Mouse (Mus musculus) ES-Bruce4 (cell line): ENCODE measurements at regions not wholly inside any gene's neighbourhood (a gene's known extent, or its start where the extent isn't known, plus 50 kb on each side); places are given as distances from the start of the nearest gene placed in this dataset.
"Not testable (repeated sequence)": the region's sequence is repeated elsewhere in the genome, so short reads cannot be mapped to it uniquely, and the experiment has no call there.

Source experiments
- H3K27ac ChIP-seq: 2 replicates; pipeline ENCODE4 v1.5.1; 2012; ENCODE audit warnings: low read length, inconsistent platforms; ENCODE audit not compliant: insufficient read depth
- H3K27me3 ChIP-seq: 2 replicates; pipeline ENCODE4 v1.6.1; 2012; ENCODE audit warnings: mild to moderate bottlenecking, low read length, inconsistent platforms; ENCODE audit not compliant: control insufficient read depth, poor library complexity, insufficient read depth, severe bottlenecking
- H3K36me3 ChIP-seq: 2 replicates; pipeline ENCODE4 v1.6.1; 2012; ENCODE audit warnings: inconsistent platforms, mild to moderate bottlenecking, low read length, moderate library complexity; ENCODE audit not compliant: control insufficient read depth, poor library complexity, insufficient read depth, severe bottlenecking
- H3K4me1 ChIP-seq: one replicate; pipeline ENCODE4 v1.8.1; 2011; ENCODE audit warnings: low read length; ENCODE audit not compliant: control insufficient read depth, insufficient read depth
- H3K4me3 ChIP-seq: 2 replicates; pipeline ENCODE4 v1.5.1; 2011; ENCODE audit warnings: low read depth, mild to moderate bottlenecking, low read length
- H3K9ac ChIP-seq: 2 replicates; pipeline ENCODE4 v1.6.1; 2012; ENCODE audit warnings: low read depth, mild to moderate bottlenecking, inconsistent platforms; ENCODE audit not compliant: poor library complexity, severe bottlenecking
- H3K9me3 ChIP-seq: replicated peaks from 2 replicates; pipeline ENCODE4 v1.6.1; 2012; ENCODE audit warnings: mild to moderate bottlenecking, low read length, inconsistent platforms; ENCODE audit not compliant: control insufficient read depth, poor library complexity, insufficient read depth, severe bottlenecking
- CTCF ChIP-seq: IDR thresholded peaks from one replicate; pipeline ENCODE4 v1.8.1; 2011; ENCODE audit warnings: low read depth, low read length
- EP300 ChIP-seq: IDR thresholded peaks from 2 replicates; pipeline ENCODE4 v1.6.1; 2011; ENCODE audit warnings: low read depth, low read length; ENCODE audit not compliant: insufficient read depth
- POLR2A ChIP-seq: IDR thresholded peaks from one replicate; pipeline ENCODE4 v1.8.1; 2011; ENCODE audit warnings: low read length; ENCODE audit not compliant: insufficient read depth

GRCm38 (mm10) chr10:96230391-96230790 is 94.0 kb downstream of the Gm5426 start:
- no peaks in the 10 kb centered on the region for H3K4me1 ChIP-seq
- no peak overlapping the region for H3K4me3 ChIP-seq
- no peak overlapping the region for H3K9ac ChIP-seq
- no peaks in the 10 kb centered on the region for H3K27me3 ChIP-seq
- TF ChIP-seq CTCF: no peak
- no peak for TF ChIP-seq EP300
- TF ChIP-seq POLR2A: no peak
- no peaks in the 10 kb centered on the region for H3K36me3 ChIP-seq
- no peak overlapping the region for H3K27ac ChIP-seq
- no peaks in the 10 kb centered on the region for H3K9me3 ChIP-seq

GRCm38 (mm10) chr10:96231309-96231708 is 94.9 kb downstream of the Gm5426 start:
- Histone ChIP-seq H3K4me1 (no peaks in the 10 kb centered on the region), H3K9ac (no peak overlapping the region), H3K27ac (no peak overlapping the region), H3K27me3 (no peaks in the 10 kb centered on the region), H3K9me3 (no peaks in the 10 kb centered on the region), H3K4me3 (no peak overlapping the region), H3K36me3 (no peaks in the 10 kb centered on the region)
- TF ChIP-seq CTCF (no peak), POLR2A (no peak), EP300 (no peak)

DNA sequence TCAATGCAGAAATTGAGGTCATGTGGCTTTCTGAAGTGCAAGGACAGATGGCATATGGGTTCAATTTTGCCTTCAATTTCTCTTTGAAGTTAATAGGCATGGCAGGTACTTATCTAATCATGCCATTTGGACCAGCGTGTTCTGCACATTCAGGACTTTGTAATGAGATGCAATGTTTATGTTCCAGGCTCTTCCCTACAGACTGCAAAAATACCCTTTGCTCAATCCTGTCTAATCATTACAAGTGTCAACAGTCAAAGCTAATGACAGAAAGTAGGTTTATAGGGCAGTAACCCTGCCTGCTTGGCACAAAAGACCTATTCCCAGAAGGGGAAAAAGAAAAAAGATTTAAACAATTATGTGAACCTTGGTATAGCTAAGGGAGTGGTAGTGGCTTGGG is 96.5 kb downstream of the Gm5426 start:
- Histone ChIP-seq H3K27ac (no peak overlapping the region), H3K9ac (no peak overlapping the region)

DNA sequence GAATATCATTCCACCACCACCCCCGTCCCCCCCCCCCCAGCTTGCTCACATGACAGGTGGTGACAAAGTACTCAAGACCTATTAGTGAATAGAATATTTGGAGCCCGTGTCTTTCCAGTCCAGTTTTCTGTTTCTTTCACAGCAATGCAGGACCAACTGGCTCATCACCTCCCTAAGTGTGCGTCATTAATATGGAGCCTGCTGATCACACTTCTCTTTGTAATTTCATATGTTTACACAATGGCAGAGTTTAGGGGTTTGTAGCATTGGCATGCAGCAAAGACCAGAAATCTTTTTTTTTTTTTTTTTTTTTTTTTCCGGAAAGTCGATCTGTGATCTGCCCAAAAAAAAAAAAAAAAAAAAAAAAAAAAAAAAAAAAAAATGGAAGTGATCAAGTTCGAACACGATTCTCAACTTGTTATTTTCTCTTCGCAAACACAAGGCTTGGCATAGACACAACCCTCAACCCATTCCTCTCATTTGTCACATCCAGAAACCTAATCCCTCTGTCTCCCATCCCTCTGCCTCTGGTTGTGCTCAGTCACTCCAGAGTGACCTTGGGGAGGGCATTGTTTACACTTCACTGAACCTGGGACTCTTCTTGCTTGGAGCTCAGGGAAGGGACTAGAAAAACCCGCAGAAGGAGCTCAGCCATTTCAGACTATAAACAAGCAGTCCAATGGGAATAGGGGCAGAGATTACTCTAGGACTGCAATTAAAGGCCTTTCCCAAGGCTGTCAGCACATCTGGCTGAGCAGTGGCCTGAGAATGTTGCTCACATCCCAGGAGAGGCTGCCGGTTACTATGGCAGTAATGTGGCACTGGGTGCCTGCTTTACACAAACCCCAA is 98.4 kb downstream of the Gm5426 start:
- Histone ChIP-seq H3K9me3 (no peaks in the 10 kb centered on the region), H3K27me3 (no peaks in the 10 kb centered on the region), H3K9ac (no peak overlapping the region), H3K4me3 (no peak overlapping the region), H3K27ac (no peak overlapping the region), H3K4me1 (no peaks in the 10 kb centered on the region), H3K36me3 (no peaks in the 10 kb centered on the region)
- TF ChIP-seq EP300 (no peak), CTCF (no peak), POLR2A (no peak)

More for the DNA sequence above, 96.5 kb downstream of the Gm5426 start:
- TF ChIP-seq CTCF (no peak), EP300 (no peak), POLR2A (no peak)
- Histone ChIP-seq H3K27me3 (no peaks in the 10 kb centered on the region), H3K9me3 (no peaks in the 10 kb centered on the region), H3K36me3 (no peaks in the 10 kb centered on the region), H3K4me3 (no peak overlapping the region), H3K4me1 (no peaks in the 10 kb centered on the region)

DNA sequence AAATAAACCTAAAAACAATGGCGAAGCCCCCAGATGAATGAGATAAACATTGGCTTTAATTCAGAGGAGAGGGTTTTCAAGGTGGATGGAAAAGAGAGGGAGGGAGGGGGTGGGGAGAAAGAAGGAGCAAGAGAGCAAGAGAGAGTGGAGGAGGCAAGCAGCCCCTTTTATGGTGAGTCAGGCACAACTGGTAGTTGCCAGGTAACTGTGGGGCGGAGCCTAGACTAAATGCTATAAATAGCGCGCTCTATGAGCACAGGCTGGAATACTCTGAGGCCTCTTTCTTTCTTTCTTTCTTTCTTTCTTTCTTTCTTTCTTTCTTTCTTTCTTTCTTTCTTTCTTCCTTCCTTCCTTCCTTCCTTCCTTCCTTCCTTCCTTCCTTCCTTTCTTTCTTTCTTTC is 99.6 kb downstream of the Gm5426 start:
- H3K27me3 ChIP-seq, H3K4me3 ChIP-seq, H3K36me3 ChIP-seq, H3K9me3 ChIP-seq, H3K9ac ChIP-seq, H3K4me1 ChIP-seq, H3K27ac ChIP-seq: not testable (repeated sequence)

GRCm38 (mm10) chr10:96236777-96237373 is 100.5 kb downstream of the Gm5426 start:
- TF ChIP-seq CTCF: no peak
- TF ChIP-seq EP300: no peak
- TF ChIP-seq POLR2A: no peak
- H3K4me3 ChIP-seq: no peak overlapping the region
- no peaks in the 10 kb centered on the region; the same call in 1 of the 2 replicates for H3K9me3 ChIP-seq
- no peaks in the 10 kb centered on the region for H3K4me1 ChIP-seq
- H3K27ac ChIP-seq: no peak overlapping the region
- H3K36me3 ChIP-seq: no peaks in the 10 kb centered on the region
- no peaks in the 10 kb centered on the region for H3K27me3 ChIP-seq
- H3K9ac ChIP-seq: no peak overlapping the region
